Mouse (Mus musculus) heart, adult 2 months (tissue): ENCODE measurements around the gene Emp3.

Experiments used
- CTCF ChIP-seq: fragments of 200-600 bp; IDR thresholded peaks from 2 replicates; pipeline ENCODE4 v1.8.1; 2022; ENCODE audit warnings: antibody characterized with exemption, mild to moderate bottlenecking, moderate library complexity
- POLR2A ChIP-seq: fragments of 200-500 bp; IDR thresholded peaks from 2 replicates; pipeline ENCODE4 v1.6.1; 2011; ENCODE audit warnings: mild to moderate bottlenecking, low read depth, low read length, control low read depth; ENCODE audit not compliant: insufficient read depth

DNA sequence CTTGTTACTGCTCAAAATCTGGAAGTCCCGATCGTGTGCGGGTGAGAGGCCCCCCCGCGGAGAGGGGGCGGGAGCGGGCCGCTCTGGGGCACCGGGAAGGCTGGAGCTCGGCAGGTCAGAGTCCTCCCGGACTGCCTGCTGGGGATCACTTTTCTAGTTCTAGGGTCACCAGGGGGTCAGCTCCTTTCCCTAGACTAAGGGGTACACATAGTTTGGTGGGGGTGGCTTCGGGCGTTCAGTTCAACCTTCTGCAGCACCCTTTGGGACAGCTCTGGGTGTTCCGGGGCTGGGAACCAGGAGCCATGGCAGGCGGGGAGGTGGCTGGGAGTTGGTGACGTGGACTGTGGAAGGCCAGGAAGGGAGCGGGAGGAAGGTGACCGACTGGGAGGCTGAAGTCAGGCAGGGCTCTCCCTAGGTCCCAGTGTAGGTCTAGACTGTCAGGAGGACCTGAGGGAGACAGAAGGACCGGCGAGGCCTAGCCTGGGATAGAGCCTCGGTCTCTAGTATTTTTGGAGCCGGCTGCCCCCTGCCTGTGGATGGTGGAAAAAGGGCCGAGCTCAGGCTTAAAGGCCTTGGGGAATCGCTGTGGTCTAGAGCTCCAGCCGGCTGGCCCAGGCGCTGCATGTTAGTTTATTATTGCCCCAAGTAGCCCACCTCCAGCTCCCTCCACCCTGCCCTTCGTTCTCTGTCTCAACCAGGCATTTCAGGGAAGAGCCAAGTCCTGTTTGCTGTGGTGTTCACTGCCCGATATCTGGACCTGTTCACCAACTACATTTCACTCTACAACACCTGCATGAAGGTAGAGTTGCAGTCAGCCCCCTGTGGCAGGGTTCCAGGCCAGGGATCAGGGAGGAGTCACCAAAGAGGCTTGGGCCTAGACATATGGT is 47.9 kb downstream of the Emp3 start:
- TF ChIP-seq CTCF (peak; percentile 56), POLR2A (peak; percentile 33; the same call in 1 of the 2 replicates)
